Mouse (Mus musculus): Measurements from ENCODE around the gene Ubash3a. TPM values are rescaled to one million over a fixed set of nuclear protein-coding genes. Genes with fewer than 3 reads are reported as not detected.
"Not testable (repeated sequence)": the region's sequence is repeated elsewhere in the genome, so short reads cannot be mapped to it uniquely, and the experiment has no call there.

The Ubash3a gene
- polyA plus RNA-seq, 1 experiment: not detected

GRCm38 (mm10) chr17:31270246-31270645, 62.6 kb downstream of the Ubash3a start:
- H3K4me1 ChIP-seq (ENCODE audit: control insufficient read depth, insufficient read depth, low read length): no peaks in the 10 kb centered on the region
- 88% methylated on average over 4 of the region's 4 CpGs for whole genome bisulfite sequencing
- H3K4me3 ChIP-seq (ENCODE audit: insufficient read depth, low read depth, low read length): no peak overlapping the region
- H3K27ac ChIP-seq (ENCODE audit: insufficient read depth, low read depth, low read length): no peak overlapping the region
- TF ChIP-seq POLR2A (IDR thresholded peaks at IDR 0.05; ENCODE audit: insufficient read depth, low read depth, low read length) (no peak), CTCF (IDR thresholded peaks at IDR 0.05; ENCODE audit: insufficient read depth, low read depth, low read length) (no peak)

- WGBS: 85% methylated on average over 8 of the region's 8 CpGs
- H3K27ac ChIP-seq (ENCODE audit: insufficient read depth, low read depth, low read length): not testable (repeated sequence)
Measured at GRCm38 (mm10) chr17:31270736-31271135, 63.1 kb downstream of the Ubash3a start.

GRCm38 (mm10) chr17:31271136-31271851, 63.6 kb downstream of the Ubash3a start:
- TF ChIP-seq POLR2A (IDR thresholded peaks at IDR 0.05; ENCODE audit: insufficient read depth, low read depth, low read length) (no peak), CTCF (IDR thresholded peaks at IDR 0.05; ENCODE audit: insufficient read depth, low read depth, low read length) (no peak)
- Histone ChIP-seq H3K27ac (ENCODE audit: insufficient read depth, low read depth, low read length) (no peak overlapping the region), H3K4me3 (ENCODE audit: insufficient read depth, low read depth, low read length) (no peak overlapping the region), H3K4me1 (ENCODE audit: control insufficient read depth, insufficient read depth, low read length) (peaks cover 2% of the 10 kb centered on the region)
- 63% methylated on average over 7 of the region's 7 CpGs for WGBS

More at GRCm38 (mm10) chr17:31270736-31271135, 63.1 kb downstream of the Ubash3a start:
- not testable (repeated sequence) for H3K4me1 ChIP-seq (ENCODE audit: control insufficient read depth, insufficient read depth, low read length); H3K4me3 ChIP-seq (ENCODE audit: insufficient read depth, low read depth, low read length)

GRCm38 (mm10) chr17:31272416-31273165, 64.9 kb downstream of the Ubash3a start:
- Histone ChIP-seq H3K4me3 (ENCODE audit: insufficient read depth, low read depth, low read length) (no peak overlapping the region), H3K4me1 (ENCODE audit: control insufficient read depth, insufficient read depth, low read length) (peaks cover 12% of the 10 kb centered on the region), H3K27ac (ENCODE audit: insufficient read depth, low read depth, low read length) (no peak overlapping the region)
- no peak for TF ChIP-seq POLR2A (IDR thresholded peaks at IDR 0.05; ENCODE audit: insufficient read depth, low read depth, low read length)
- TF ChIP-seq CTCF (IDR thresholded peaks at IDR 0.05; ENCODE audit: insufficient read depth, low read depth, low read length): no peak
- 91% methylated on average over 9 of the region's 9 CpGs for WGBS

GRCm38 (mm10) chr17:31273631-31274030, 66.0 kb downstream of the Ubash3a start:
- Histone ChIP-seq H3K4me1 (ENCODE audit: control insufficient read depth, insufficient read depth, low read length) (peaks cover 21% of the 10 kb centered on the region), H3K27ac (ENCODE audit: insufficient read depth, low read depth, low read length) (no peak overlapping the region), H3K4me3 (ENCODE audit: insufficient read depth, low read depth, low read length) (no peak overlapping the region)
- TF ChIP-seq POLR2A (IDR thresholded peaks at IDR 0.05; ENCODE audit: insufficient read depth, low read depth, low read length): no peak
- TF ChIP-seq CTCF (IDR thresholded peaks at IDR 0.05; ENCODE audit: insufficient read depth, low read depth, low read length): no peak
- WGBS: 91% methylated on average over 8 of the region's 8 CpGs

- Histone ChIP-seq H3K4me1 (ENCODE audit: control insufficient read depth, insufficient read depth, low read length) (peaks cover 22% of the 10 kb centered on the region), H3K4me3 (ENCODE audit: insufficient read depth, low read depth, low read length) (no peak overlapping the region), H3K27ac (ENCODE audit: insufficient read depth, low read depth, low read length) (no peak overlapping the region)
- 80% methylated on average over 6 of the region's 6 CpGs for WGBS
- no peak for TF ChIP-seq POLR2A (IDR thresholded peaks at IDR 0.05; ENCODE audit: insufficient read depth, low read depth, low read length)
- TF ChIP-seq CTCF (IDR thresholded peaks at IDR 0.05; ENCODE audit: insufficient read depth, low read depth, low read length): no peak
Measured at GRCm38 (mm10) chr17:31275181-31275580, 67.5 kb downstream of the Ubash3a start.

- 35% methylated on average over 9 of the region's 9 CpGs for WGBS
- no peak for TF ChIP-seq POLR2A (IDR thresholded peaks at IDR 0.05; ENCODE audit: insufficient read depth, low read depth, low read length)
- TF ChIP-seq CTCF (IDR thresholded peaks at IDR 0.05; ENCODE audit: insufficient read depth, low read depth, low read length): no peak
- H3K4me3 ChIP-seq (ENCODE audit: insufficient read depth, low read depth, low read length): peak overlapping the region; percentile 45
- H3K4me1 ChIP-seq (ENCODE audit: control insufficient read depth, insufficient read depth, low read length): peaks cover 22% of the 10 kb centered on the region
- no peak overlapping the region for H3K27ac ChIP-seq (ENCODE audit: insufficient read depth, low read depth, low read length)
Measured at GRCm38 (mm10) chr17:31276207-31276921, 68.7 kb downstream of the Ubash3a start.

- TF ChIP-seq CTCF (IDR thresholded peaks at IDR 0.05; ENCODE audit: insufficient read depth, low read depth, low read length) (no peak), POLR2A (IDR thresholded peaks at IDR 0.05; ENCODE audit: insufficient read depth, low read depth, low read length) (no peak)
- 10% methylated on average over 44 of the region's 44 CpGs for WGBS
- Histone ChIP-seq H3K4me3 (ENCODE audit: insufficient read depth, low read depth, low read length) (peak within 1 kb of the TSS; percentile 45), H3K27ac (ENCODE audit: insufficient read depth, low read depth, low read length) (no peak within 1 kb of the TSS), H3K4me1 (ENCODE audit: control insufficient read depth, insufficient read depth, low read length) (peaks cover 22% of the 10 kb centered on the region)
Measured at GRCm38 (mm10) chr17:31276922-31277918, 69.5 kb downstream of the Ubash3a start, which contains the start of gene Rsph1. Rsph1 (minus strand) TSS chr17:31277383.

All from olfactory bulb, adult 2 months (tissue).